Mouse (Mus musculus): ENCODE measurements around the gene Zfp683. TPM values are rescaled to one million over a fixed set of nuclear protein-coding genes. Genes with fewer than 3 reads are reported as not detected.

Zfp683 gene
- polyA plus RNA-seq, 1 experiment from 2014 or later, result not detected

- H3K27me3 ChIP-seq (replicated peaks; ENCODE audit: insufficient read depth, low read length), result peaks cover 28% of the 10 kb centered on the region
- WGBS, result 27% methylated on average over 7 of the region's 7 CpGs
- H3K4me3 ChIP-seq (ENCODE audit: low read depth, low read length), result no peak overlapping the region
- no peaks in the 10 kb centered on the region for H3K36me3 ChIP-seq (ENCODE audit: insufficient read depth, low read length)
- H3K4me2 ChIP-seq (replicated peaks; ENCODE audit: low read depth, low read length), result no peak overlapping the region
- H3K9me3 ChIP-seq (ENCODE audit: low read length), result no peaks in the 10 kb centered on the region
- H3K4me1 ChIP-seq (ENCODE audit: insufficient read depth, low read depth, low read length), result no peaks in the 10 kb centered on the region
- no peak overlapping the region for H3K9ac ChIP-seq (replicated peaks; ENCODE audit: low read depth)
- DNase-seq (ENCODE audit: low spot score) (no peak), ATAC-seq (no peak)
- no peak overlapping the region for H3K27ac ChIP-seq (ENCODE audit: low read length)
- TF ChIP-seq CTCF (IDR thresholded peaks at IDR 0.05), result no peak
- TF ChIP-seq EP300 (IDR thresholded peaks at IDR 0.05), result no peak
Observed at GRCm38 (mm10) chr4:134016208-134016607, 37.4 kb upstream of the Zfp683 start.

GRCm38 (mm10) chr4:134016767-134017166, 36.9 kb upstream of the Zfp683 start:
- Histone ChIP-seq H3K9me3 (ENCODE audit: low read length) (no peaks in the 10 kb centered on the region), H3K36me3 (ENCODE audit: insufficient read depth, low read length) (no peaks in the 10 kb centered on the region), H3K9ac (replicated peaks; ENCODE audit: low read depth) (no peak overlapping the region), H3K27me3 (replicated peaks; ENCODE audit: insufficient read depth, low read length) (peaks cover 28% of the 10 kb centered on the region), H3K4me3 (ENCODE audit: low read depth, low read length) (no peak overlapping the region), H3K4me1 (ENCODE audit: insufficient read depth, low read depth, low read length) (no peaks in the 10 kb centered on the region), H3K27ac (ENCODE audit: low read length) (no peak overlapping the region), H3K4me2 (replicated peaks; ENCODE audit: low read depth, low read length) (no peak overlapping the region)
- ATAC-seq (no peak), DNase-seq (ENCODE audit: low spot score) (no peak)
- WGBS, result 7% methylated on average over 8 of the region's 8 CpGs
- no peak for TF ChIP-seq EP300 (IDR thresholded peaks at IDR 0.05)
- no peak for TF ChIP-seq CTCF (IDR thresholded peaks at IDR 0.05)

- no peaks in the 10 kb centered on the region for H3K4me1 ChIP-seq (ENCODE audit: insufficient read depth, low read depth, low read length)
- H3K27me3 ChIP-seq (replicated peaks; ENCODE audit: insufficient read depth, low read length), result peaks cover 28% of the 10 kb centered on the region
- no peaks in the 10 kb centered on the region for H3K36me3 ChIP-seq (ENCODE audit: insufficient read depth, low read length)
- H3K27ac ChIP-seq (ENCODE audit: low read length), result no peak overlapping the region
- H3K4me2 ChIP-seq (replicated peaks; ENCODE audit: low read depth, low read length), result no peak overlapping the region
- WGBS, result 3% methylated on average over 21 of the region's 21 CpGs
- no peak overlapping the region for H3K9ac ChIP-seq (replicated peaks; ENCODE audit: low read depth)
- H3K4me3 ChIP-seq (ENCODE audit: low read depth, low read length), result no peak overlapping the region
- ATAC-seq (no peak), DNase-seq (ENCODE audit: low spot score) (no peak)
- TF ChIP-seq EP300 (IDR thresholded peaks at IDR 0.05), result no peak
- TF ChIP-seq CTCF (IDR thresholded peaks at IDR 0.05), result no peak
- no peaks in the 10 kb centered on the region for H3K9me3 ChIP-seq (ENCODE audit: low read length)
Observed at GRCm38 (mm10) chr4:134017201-134017865, 36.3 kb upstream of the Zfp683 start.

DNA sequence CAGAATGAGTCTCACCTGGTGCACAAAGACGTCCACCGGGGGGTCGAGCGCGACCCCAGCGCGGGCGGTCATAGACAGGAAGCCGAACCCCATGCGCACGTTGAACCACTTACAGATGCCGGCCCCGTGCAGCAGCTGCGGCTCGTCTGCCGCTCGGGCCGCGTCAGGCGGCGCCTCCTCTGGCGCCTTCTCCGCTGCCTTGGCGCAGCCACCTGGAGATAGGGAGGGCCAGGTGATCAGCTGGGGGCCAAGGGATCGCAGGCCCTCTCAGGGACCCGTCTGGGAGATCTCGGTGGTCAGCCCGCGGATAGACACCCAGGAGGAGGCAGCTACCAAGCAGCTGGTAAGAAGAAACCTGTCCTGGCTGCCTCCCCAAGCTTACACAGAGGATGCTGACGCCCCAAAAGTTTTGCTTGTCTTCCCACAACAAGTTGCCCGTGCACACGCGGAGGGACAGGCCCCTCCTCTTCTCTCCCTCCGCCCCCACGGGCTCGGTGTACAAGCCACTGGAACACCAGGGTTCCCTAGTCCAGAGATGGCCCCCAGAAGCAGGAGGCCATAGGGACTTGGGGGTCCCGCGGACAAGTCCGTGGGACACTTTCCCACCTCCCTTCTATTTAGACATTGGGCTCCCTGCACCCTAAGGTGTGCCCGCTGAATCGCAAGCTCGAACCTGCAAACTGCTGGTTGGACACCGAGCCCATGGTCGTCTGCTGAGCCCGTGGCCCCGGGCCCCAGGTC, 35.4 kb upstream of the Zfp683 start:
- peaks cover 28% of the 10 kb centered on the region for H3K27me3 ChIP-seq (replicated peaks; ENCODE audit: insufficient read depth, low read length)
- H3K9ac ChIP-seq (replicated peaks; ENCODE audit: low read depth), result no peak overlapping the region
- WGBS, result 2% methylated on average over 46 of the region's 46 CpGs
- TF ChIP-seq EP300 (IDR thresholded peaks at IDR 0.05) (no peak), CTCF (IDR thresholded peaks at IDR 0.05) (no peak)
- H3K4me2 ChIP-seq (replicated peaks; ENCODE audit: low read depth, low read length), result no peak overlapping the region
- DNase-seq (ENCODE audit: low spot score) (no peak), ATAC-seq (no peak)
- no peak overlapping the region for H3K4me3 ChIP-seq (ENCODE audit: low read depth, low read length)
- no peak overlapping the region for H3K27ac ChIP-seq (ENCODE audit: low read length)
- H3K4me1 ChIP-seq (ENCODE audit: insufficient read depth, low read depth, low read length), result no peaks in the 10 kb centered on the region
- no peaks in the 10 kb centered on the region for H3K9me3 ChIP-seq (ENCODE audit: low read length)
- H3K36me3 ChIP-seq (ENCODE audit: insufficient read depth, low read length), result no peaks in the 10 kb centered on the region

GRCm38 (mm10) chr4:134018779-134019145, 34.9 kb upstream of the Zfp683 start, which contains the start of gene Lin28a:
Gene Lin28a, minus strand, starts transcription at chr4:134018841.
- Histone ChIP-seq H3K27ac (ENCODE audit: low read length) (no peak within 1 kb of the TSS), H3K9ac (replicated peaks; ENCODE audit: low read depth) (no peak within 1 kb of the TSS), H3K4me1 (ENCODE audit: insufficient read depth, low read depth, low read length) (no peaks in the 10 kb centered on the region), H3K27me3 (replicated peaks; ENCODE audit: insufficient read depth, low read length) (peaks cover 28% of the 10 kb centered on the region), H3K9me3 (ENCODE audit: low read length) (no peaks in the 10 kb centered on the region), H3K4me3 (ENCODE audit: low read depth, low read length) (no peak within 1 kb of the TSS), H3K36me3 (ENCODE audit: insufficient read depth, low read length) (no peaks in the 10 kb centered on the region), H3K4me2 (replicated peaks; ENCODE audit: low read depth, low read length) (no peak within 1 kb of the TSS)
- TF ChIP-seq EP300 (IDR thresholded peaks at IDR 0.05) (no peak), CTCF (IDR thresholded peaks at IDR 0.05) (no peak)
- no peak for DNase-seq (ENCODE audit: low spot score)
- 3% methylated on average over 8 of the region's 9 CpGs for WGBS
- no peak for ATAC-seq

- Histone ChIP-seq H3K36me3 (ENCODE audit: insufficient read depth, low read length) (no peaks in the 10 kb centered on the region), H3K27ac (ENCODE audit: low read length) (no peak overlapping the region), H3K4me2 (replicated peaks; ENCODE audit: low read depth, low read length) (no peak overlapping the region), H3K4me3 (ENCODE audit: low read depth, low read length) (no peak overlapping the region), H3K9ac (replicated peaks; ENCODE audit: low read depth) (no peak overlapping the region), H3K27me3 (replicated peaks; ENCODE audit: insufficient read depth, low read length) (peaks cover 28% of the 10 kb centered on the region), H3K9me3 (ENCODE audit: low read length) (no peaks in the 10 kb centered on the region), H3K4me1 (ENCODE audit: insufficient read depth, low read depth, low read length) (no peaks in the 10 kb centered on the region)
- ATAC-seq (no peak), DNase-seq (ENCODE audit: low spot score) (no peak)
- TF ChIP-seq EP300 (IDR thresholded peaks at IDR 0.05) (no peak), CTCF (IDR thresholded peaks at IDR 0.05) (no peak)
- WGBS, result 0% methylated on average over 4 of the region's 10 CpGs
Observed at GRCm38 (mm10) chr4:134019210-134019609, 34.4 kb upstream of the Zfp683 start.
